Mouse (Mus musculus) spleen, adult 2 months (tissue): ENCODE measurements around the gene Mn1. TPM values are rescaled to one million over a fixed set of nuclear protein-coding genes. Genes with fewer than 3 reads are reported as not detected.

Experiments
- DNase-seq, 2 experiments: peaks; one replicate each; pipeline versions ENCODE4 v3.0.0 to v3.0.0-alpha.2; 2012 to 2021; ENCODE audit warnings: low spot score in 2 of 2, low read depth in 1 of 2
- H3K27ac ChIP-seq: fragments of 200-500 bp; 2 replicates; pipeline ENCODE4 v1.5.1; 2012; ENCODE audit warnings: low read length, inconsistent platforms; ENCODE audit not compliant: insufficient read depth
- H3K27me3 ChIP-seq: fragments of 200-500 bp; 2 replicates; pipeline ENCODE4 v1.6.1; 2012; ENCODE audit warnings: mild to moderate bottlenecking, moderate library complexity, low read length, inconsistent platforms; ENCODE audit not compliant: control insufficient read depth, insufficient read depth
- H3K36me3 ChIP-seq: fragments of 200-500 bp; 2 replicates; pipeline ENCODE4 v1.6.1; 2012; ENCODE audit warnings: mild to moderate bottlenecking, low read length, inconsistent platforms; ENCODE audit not compliant: control insufficient read depth, insufficient read depth
- H3K4me1 ChIP-seq: fragments of 200-500 bp; 2 replicates; pipeline ENCODE4 v1.6.1; 2011; ENCODE audit warnings: inconsistent platforms; ENCODE audit not compliant: control insufficient read depth, insufficient read depth, insufficient read length
- H3K4me3 ChIP-seq: fragments of 200-500 bp; 2 replicates; pipeline ENCODE4 v1.5.1; 2011; ENCODE audit warnings: mild to moderate bottlenecking, inconsistent platforms; ENCODE audit not compliant: insufficient read depth, insufficient read length; ENCODE audit errors: extremely low read depth
- CTCF ChIP-seq: fragments of 200-500 bp; IDR thresholded peaks from 2 replicates; pipeline ENCODE4 v1.5.1; 2011; ENCODE audit warnings: mild to moderate bottlenecking, inconsistent platforms; ENCODE audit not compliant: insufficient read depth, insufficient read length, insufficient replicate concordance; ENCODE audit errors: extremely low read depth
- POLR2A ChIP-seq: fragments of 200-500 bp; IDR thresholded peaks from 2 replicates; pipeline ENCODE4 v1.6.1; 2011; ENCODE audit warnings: low read depth, low read length, inconsistent platforms
- WGBS: fragments of 180-500 bp; shearing (Covaris S2); methylation state at CpG from one replicate; pipeline ENCODE4 v1.1.7; 2018; 5-methylcytosine and 5-hydroxymethylcytosine counted together
- polyA plus RNA-seq: library from polyadenylated mRNA; depleted of rRNA; stranded (reverse); fragments of >200 nt; gene quantifications from 2 replicates; pipeline ENCODE4 v1.2.3, GENCODE M21; 2012

Mn1 gene
- polyA plus RNA-seq, 1 experiment = 0.79 TPM

DNA sequence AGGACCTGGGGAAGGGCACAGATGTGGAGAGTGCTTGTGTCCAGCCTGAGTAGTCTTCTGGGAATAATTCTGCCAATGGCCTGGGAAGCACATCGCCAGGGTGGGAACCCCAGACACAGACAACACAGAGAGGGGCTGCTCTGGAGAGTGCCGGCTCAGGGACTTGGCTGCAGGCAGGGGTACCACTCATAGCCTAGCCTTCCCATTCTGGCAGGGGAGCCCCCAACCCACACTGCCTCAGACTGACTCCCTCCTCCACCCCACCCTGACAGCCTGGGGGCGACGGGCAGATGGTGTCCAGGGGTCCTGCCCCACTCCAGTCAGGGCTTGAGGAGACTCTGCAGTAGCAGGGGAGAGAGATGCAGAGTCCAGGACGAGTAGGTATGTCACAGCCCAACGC lies 41.5 kb downstream of the Mn1 start:
- Histone ChIP-seq H3K4me1 (no peaks in the 10 kb centered on the region), H3K36me3 (no peaks in the 10 kb centered on the region), H3K27me3 (no peaks in the 10 kb centered on the region), H3K4me3 (no peak overlapping the region), H3K27ac (no peak overlapping the region)
- 84% methylated on average over 6 of the region's 6 CpGs for WGBS
- no peak for DNase-seq
- TF ChIP-seq CTCF (no peak), POLR2A (no peak)

DNA sequence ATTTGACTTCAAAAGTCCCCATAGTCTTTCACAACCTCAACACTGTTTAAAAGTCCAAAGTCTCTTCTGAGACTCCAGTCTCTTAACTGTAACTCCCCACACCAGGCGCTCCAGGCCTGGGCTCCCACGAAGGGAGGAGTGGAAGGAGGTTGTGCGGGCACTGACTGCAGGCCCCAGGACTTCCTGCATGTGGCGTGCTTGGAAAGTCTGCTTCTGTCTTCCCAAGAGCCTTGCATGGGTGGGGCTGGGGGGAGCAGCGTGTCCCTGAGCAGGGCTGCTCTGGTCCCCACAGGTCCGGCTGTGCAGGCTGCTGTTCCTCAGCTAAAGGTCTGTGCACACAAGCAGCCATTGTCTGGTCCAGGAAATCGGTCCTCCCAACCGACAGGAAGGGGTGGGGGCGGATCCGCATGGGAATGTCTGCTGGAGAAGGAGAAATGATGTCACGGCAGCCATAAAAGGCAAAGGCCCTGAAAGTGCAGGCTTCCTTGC lies 48.7 kb downstream of the Mn1 start:
- WGBS = 80% methylated on average over 11 of the region's 11 CpGs

DNA sequence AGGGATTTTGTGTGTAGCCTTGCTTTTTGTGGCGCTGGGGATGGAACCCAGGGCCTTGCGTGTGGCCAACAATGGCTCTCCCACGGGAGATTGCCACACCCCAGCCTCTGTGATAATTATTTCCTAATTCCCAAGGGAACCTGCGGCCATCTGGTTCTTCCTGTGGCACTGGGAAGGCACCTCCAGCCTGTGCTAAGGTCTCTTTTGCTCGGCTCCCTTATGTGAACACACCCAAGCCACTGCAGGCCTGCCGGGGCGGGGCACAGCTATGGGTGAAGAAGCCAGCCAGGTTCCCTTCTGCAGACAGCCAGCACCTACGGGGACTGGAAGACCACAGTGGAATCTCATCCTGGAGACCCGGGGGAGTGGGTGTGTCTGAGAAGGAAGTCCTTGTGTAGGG lies 49.3 kb downstream of the Mn1 start:
- TF ChIP-seq CTCF (no peak), POLR2A (no peak)
- no peaks in the 10 kb centered on the region for H3K36me3 ChIP-seq
- H3K4me1 ChIP-seq = peaks cover 2% of the 10 kb centered on the region; the same call in 1 of the 2 replicates
- 84% methylated on average over 9 of the region's 9 CpGs for WGBS
- no peak overlapping the region for H3K4me3 ChIP-seq
- no peaks in the 10 kb centered on the region for H3K27me3 ChIP-seq
- DNase-seq = no peak
- no peak overlapping the region for H3K27ac ChIP-seq

More for the DNA sequence above, 48.7 kb downstream of the Mn1 start:
- H3K4me3 ChIP-seq = no peak overlapping the region
- TF ChIP-seq POLR2A (no peak), CTCF (no peak)
- H3K27ac ChIP-seq = no peak overlapping the region
- H3K4me1 ChIP-seq = peaks cover 2% of the 10 kb centered on the region; the same call in 1 of the 2 replicates
- no peaks in the 10 kb centered on the region for H3K36me3 ChIP-seq
- no peak for DNase-seq
- H3K27me3 ChIP-seq = no peaks in the 10 kb centered on the region

DNA sequence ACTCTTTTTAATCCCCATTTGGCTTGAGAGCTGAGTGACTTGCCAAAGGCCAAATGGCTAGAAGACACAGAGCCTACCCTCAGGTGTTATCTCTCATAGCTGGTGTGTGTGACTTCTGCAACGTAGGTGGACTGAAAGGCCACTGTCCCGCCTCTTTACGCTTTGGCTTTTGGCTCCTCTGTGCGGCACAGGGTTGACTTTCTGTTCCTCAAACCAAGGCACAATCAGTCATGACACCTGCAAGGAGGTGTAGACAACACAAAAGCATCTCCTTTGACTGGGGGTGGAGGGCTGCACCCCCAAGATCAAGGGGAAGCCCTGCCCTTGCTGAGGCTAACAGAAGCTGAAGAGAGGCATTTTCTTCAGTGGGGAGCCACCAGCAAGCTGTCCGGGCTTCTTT lies 50.5 kb downstream of the Mn1 start:
- peak; percentile 3 to 23 for DNase-seq
- no peaks in the 10 kb centered on the region for H3K27me3 ChIP-seq
- H3K4me1 ChIP-seq = peaks cover 2% of the 10 kb centered on the region; the same call in 1 of the 2 replicates
- no peak overlapping the region for H3K27ac ChIP-seq
- TF ChIP-seq CTCF (no peak), POLR2A (no peak)
- no peaks in the 10 kb centered on the region for H3K36me3 ChIP-seq
- 27% methylated on average over 5 of the region's 5 CpGs for WGBS
- H3K4me3 ChIP-seq = no peak overlapping the region

DNA sequence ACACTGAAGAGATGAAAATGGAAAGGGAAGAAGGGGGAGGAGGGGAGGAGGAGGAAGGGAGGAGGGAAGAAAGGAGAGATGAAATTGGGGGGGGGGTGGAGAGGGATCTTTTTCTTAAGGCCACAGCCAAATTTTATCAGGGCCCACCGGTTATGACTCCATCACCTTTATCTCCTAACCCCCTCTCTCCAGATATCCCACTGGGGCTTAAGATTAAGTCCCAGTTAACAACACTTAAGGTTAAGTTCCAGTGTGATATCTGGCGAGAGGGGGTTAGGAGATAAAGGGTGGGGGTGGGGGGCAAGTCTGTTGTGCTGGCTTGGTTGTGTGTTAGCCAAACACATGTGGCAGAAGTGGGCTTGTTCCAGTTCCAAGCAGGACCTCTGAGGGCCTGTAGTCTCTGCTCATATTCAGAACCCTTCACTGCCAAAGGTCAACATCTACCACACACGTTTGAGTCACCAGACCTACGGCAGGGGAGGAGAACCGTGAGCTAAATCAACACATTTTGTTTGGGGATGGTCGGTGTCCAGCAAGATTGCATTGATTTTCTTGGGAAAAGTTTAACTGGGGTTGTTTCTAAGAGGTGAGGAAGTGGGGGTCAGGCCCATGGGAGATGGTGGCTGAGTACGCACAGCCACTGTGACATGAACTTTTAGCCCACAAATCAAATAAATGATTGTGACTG lies 52.2 kb downstream of the Mn1 start:
- Histone ChIP-seq H3K36me3 (no peaks in the 10 kb centered on the region), H3K27ac (no peak overlapping the region), H3K4me3 (no peak overlapping the region), H3K27me3 (no peaks in the 10 kb centered on the region), H3K4me1 (peaks cover 2% of the 10 kb centered on the region; the same call in 1 of the 2 replicates)
- WGBS = 86% methylated on average over 7 of the region's 7 CpGs
- no peak for DNase-seq
- TF ChIP-seq POLR2A (no peak), CTCF (no peak)

DNA sequence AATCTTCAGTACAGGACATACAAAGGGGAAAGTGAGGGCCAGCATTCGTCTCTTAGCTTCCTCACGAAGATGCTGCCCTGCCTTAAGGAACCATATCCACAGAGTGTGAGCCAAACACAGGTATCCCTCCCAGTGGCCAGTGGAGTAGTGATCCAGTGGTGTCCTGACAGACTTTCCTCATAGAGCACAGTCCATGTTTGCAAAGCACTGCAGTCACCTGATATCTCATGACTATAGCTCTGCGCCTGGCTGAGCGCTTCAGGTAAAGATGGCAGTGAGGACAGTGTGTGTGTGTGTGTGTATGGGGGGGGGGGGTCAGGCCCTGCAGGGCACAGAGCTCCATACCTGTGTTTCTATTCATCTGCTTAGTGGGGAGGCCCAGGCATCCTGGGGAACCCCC lies 53.7 kb downstream of the Mn1 start:
- H3K27me3 ChIP-seq = no peaks in the 10 kb centered on the region
- TF ChIP-seq CTCF = no peak
- no peak for TF ChIP-seq POLR2A
- H3K4me1 ChIP-seq = peaks cover 2% of the 10 kb centered on the region; the same call in 1 of the 2 replicates

DNA sequence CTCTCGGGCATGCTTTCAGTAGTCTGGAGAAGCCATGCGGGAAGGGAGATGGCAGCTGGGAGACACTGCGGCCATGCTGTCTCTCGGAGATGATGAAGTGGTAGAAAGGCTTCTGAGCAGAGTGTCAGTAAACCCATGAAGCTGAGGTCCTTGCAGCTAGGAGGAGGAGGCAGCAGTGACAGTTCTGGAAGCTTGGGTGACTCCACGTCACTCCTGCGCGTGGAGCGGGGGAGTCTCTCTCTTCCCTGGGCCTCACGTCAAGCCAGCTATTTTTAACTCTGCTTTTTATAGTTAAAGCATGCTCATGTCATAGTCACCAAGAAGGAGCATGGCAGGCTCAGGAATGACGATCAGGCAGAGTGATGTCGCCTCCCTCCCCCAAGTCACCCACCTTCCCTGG lies 56.3 kb downstream of the Mn1 start:
- no peak overlapping the region for H3K4me3 ChIP-seq
- H3K27ac ChIP-seq = no peak overlapping the region
- H3K36me3 ChIP-seq = no peaks in the 10 kb centered on the region
- no peak for DNase-seq
- TF ChIP-seq CTCF (no peak), POLR2A (no peak)
- no peaks in the 10 kb centered on the region for H3K27me3 ChIP-seq
- no peaks in the 10 kb centered on the region for H3K4me1 ChIP-seq
- WGBS = 77% methylated on average over 11 of the region's 11 CpGs

More for the DNA sequence above, 53.7 kb downstream of the Mn1 start:
- no peak for DNase-seq
- no peak overlapping the region for H3K27ac ChIP-seq
- 90% methylated on average over 4 of the region's 4 CpGs for WGBS
- H3K36me3 ChIP-seq = no peaks in the 10 kb centered on the region
- no peak overlapping the region for H3K4me3 ChIP-seq
